Mouse (Mus musculus) c-Kit-negative CD71-positive TER-119-positive erythroid progenitor cells, embryonic 14.5 days (primary cell): ENCODE data around the gene Srgap2.

Experiments
- DNase-seq: peaks from one replicate; pipeline ENCODE4 v3.0.0-alpha.2; 2013; ENCODE audit warnings: low read depth, low spot score

The Srgap2 gene

DNA sequence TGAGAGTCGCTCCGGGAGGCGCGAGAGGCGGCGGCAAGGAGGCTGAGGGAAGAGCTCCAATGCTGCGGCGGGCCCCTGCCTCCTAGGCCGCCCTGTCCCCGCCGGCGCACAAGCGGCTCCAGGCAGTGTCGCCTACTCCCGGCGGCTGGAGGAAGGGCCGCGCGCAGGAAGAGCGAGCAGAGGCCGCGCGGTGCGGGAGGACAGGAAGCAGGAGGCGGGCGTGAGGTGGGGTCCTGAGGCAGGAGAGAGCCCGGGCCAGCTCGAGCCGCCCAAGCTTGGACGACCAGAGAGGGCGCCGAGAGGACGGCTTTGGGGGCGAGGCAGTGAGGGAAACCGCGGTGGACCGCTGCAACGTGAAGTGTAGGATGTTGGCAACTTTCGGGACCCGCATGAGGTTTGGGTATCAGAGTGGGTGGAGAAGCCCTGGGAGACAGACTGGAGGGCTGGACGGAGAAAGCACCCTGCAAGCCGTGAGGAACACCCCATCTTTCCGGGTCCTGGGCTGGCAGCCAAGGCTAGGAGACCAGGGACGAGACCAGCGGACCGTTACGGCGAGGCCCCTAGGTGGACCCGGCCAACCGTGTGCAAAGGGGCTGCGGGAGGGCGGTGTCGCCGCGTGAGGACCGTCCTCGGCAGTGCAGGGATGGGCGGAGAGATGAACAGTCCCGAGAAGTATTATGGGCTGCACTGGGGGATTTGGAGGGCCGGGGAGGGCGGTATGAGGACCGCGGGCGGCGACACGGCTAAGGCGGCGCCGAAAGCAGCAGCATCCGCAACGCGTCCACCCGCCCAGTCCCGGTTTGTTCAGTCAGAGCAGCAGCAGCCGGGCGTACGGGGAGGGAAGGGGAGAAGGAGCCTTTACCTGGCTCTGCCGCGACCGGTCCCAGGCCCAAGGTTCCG is 531 bp downstream of the Srgap2 start:
- DNase-seq = peak; percentile 34

GRCm38 (mm10) chr1:131525586-131526271 is 1.4 kb downstream of the Srgap2 start:
- DNase-seq = no peak

DNA sequence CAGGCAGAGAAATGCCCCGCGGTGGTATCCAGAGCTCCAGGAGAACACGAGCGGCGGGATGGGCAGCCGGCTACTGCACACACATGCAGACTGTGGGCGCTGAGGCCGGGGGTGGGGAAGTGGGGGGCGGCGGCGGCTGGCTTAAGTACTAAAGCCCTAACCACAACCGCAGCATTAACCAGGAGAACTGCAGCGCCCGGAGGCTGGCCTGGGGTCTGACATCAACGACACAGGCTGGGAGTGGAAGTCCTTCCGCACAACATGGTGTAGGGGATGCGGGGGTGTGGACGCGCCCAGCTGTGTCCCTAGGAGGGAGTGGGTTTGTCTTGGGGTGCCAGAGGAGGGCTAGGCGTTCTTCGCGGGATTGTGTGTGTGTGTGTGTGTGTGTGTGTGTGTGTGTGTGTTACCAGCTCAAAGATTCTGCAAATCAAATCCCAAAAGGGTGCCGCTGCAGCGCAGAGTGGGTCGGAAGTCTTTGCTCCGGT is 2.0 kb downstream of the Srgap2 start:
- no peak for DNase-seq

DNA sequence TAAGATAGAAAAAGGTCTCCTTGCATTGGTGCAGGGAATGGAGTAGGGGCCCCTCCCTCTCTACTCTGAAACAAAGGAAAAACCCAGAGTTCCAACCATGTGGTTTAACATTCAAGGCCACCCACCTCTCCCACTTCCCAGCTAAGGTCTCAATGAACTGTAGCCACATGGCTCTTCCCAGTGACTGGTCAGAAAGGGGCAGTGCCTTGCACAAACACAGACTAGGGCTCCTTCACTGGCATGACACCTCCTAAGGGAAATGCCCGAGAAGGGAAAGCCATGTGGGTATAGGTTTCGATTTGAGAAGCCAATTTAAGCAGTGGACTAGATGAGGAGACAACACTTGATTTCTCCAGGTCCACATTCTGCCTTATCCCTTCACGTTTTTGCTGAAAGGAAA is 3.4 kb downstream of the Srgap2 start:
- no peak for DNase-seq

DNA sequence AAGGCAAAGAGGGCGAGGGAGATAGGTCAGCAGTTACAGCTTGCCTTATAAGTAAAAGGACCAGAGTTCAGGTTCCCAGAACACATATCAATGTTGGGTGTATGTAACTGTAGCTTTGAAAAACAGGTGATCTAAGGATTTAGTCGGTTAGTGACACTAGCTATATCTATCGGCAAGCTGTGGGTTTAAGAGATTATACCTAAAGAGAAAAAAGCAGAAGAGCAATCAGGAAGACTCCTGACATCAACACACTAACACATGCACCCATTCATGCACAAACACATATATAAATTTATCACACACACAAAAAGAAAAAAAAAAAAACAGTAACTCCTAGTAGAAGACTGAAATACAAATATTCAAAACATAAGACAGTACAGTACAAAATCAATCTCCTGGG is 10.6 kb downstream of the Srgap2 start:
- DNase-seq = no peak

- no peak for DNase-seq
Measured at GRCm38 (mm10) chr1:131514197-131514596, 13.0 kb downstream of the Srgap2 start.

DNA sequence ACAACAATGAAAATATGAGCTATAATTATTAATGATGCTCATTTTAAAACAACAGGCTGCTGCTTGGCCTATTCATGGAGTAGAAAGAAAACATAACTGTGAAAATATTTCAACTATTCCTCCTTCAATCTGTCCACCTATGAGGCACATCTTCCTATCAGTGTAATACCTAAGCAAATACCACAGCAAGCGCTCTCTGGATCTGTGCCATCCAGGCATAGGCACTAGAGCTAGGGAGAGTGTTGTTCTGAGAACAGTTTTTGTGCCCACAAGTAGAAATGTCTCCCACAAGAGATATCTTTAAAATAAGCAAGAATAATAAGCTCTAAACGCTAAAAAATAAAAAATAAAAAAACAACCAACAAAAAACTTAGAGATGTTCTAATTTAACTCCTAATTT is 14.0 kb downstream of the Srgap2 start:
- no peak for DNase-seq

GRCm38 (mm10) chr1:131511661-131512500 is 15.3 kb downstream of the Srgap2 start:
- DNase-seq = no peak

DNA sequence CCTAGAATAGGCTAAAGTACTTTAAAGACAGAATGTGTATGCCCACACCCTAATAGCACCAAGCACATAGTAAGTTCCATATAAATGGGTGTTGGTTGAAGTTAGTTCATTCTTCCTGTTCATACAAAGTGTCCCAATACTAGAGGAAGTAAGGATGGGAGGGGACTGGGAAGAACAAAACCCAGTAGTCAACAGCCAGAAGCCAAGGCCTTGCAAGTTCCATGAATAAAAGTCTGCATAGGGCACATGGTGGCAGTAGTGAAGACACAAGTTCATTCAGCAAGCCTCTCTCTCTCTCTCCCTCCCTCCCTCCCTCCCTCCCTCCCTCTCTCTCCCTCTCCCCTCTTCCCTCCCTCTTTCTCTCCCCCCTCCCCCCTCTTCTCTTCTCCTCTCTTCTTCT is 16.0 kb downstream of the Srgap2 start:
- no peak for DNase-seq

GRCm38 (mm10) chr1:131501681-131502080 is 25.5 kb downstream of the Srgap2 start:
- DNase-seq = no peak

DNA sequence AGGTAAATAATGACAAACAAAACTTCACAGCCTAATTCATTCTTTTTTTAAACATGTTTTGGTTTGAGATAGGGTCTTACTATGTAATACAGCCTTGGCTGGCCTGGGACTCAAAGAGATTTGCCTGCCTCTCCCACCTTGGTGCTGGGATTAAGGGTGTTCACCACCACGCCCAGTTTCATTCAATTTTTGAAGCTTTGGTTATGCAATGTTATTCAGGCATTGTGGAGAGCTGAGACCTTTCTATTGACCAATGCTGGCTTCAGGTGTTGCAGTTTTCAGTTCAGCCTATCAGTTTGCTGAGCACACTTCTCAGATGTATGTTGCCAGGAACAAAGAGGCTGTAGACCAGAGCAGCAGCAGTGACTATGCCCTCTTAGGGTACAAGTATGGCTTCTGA is 28.9 kb downstream of the Srgap2 start:
- DNase-seq = no peak

GRCm38 (mm10) chr1:131493966-131494898 is 32.9 kb downstream of the Srgap2 start:
- no peak for DNase-seq

DNA sequence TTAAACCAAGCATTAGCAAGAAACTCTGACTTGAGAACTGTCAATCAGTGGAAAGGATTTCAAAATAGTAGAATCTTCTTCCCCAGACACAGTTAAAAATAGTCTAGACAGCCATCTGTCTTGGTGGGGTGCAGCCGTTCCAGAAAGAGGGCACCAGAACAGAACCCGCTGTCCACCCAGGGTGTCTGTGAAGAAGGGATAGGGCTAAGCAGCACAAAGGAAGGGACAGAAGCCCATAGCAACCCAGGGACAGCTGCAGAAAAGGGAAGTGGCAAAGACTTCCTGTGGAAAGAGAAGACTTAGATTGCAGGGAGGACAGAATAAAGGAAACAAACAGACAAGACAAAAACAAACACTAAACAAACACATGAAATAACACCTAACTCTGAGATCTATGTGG is 34.8 kb downstream of the Srgap2 start:
- no peak for DNase-seq

DNA sequence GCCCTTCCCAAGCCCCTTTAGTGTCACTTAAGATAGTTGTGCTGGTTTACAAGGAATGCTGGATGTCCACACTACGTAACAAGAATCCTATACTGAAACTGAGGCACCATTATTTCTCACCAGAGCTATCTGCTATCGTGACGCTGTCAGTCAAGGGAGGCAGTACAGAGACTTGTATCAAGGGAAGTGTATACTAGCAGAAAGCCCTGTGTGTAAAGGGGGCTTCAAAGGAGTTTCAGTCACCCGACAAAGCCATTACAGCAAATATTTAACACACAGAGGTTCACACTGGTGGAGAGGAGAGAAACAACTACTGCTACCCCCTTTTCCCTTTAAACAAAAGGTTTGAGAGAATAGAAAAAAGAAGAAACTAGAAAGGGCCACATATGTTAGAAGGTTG is 35.6 kb downstream of the Srgap2 start:
- no peak for DNase-seq

DNA sequence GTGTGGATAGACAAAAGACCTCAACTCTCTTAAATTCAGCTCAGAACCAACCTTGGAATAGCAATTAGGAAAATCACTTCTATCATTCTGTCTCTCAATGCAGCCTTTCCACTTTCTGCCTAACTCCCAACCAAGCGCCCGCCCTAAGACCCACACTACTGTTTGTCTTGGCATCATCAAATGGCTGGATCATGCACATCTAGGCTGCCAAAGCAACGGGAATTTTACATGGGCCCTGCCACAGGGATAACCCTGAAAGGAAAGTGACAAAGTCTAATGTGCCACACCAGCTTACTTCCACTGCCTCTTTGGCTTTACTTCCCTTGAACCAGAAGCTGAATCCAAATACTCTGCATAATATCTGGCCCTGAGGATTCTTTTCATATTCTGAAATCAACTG is 37.8 kb downstream of the Srgap2 start:
- no peak for DNase-seq

DNA sequence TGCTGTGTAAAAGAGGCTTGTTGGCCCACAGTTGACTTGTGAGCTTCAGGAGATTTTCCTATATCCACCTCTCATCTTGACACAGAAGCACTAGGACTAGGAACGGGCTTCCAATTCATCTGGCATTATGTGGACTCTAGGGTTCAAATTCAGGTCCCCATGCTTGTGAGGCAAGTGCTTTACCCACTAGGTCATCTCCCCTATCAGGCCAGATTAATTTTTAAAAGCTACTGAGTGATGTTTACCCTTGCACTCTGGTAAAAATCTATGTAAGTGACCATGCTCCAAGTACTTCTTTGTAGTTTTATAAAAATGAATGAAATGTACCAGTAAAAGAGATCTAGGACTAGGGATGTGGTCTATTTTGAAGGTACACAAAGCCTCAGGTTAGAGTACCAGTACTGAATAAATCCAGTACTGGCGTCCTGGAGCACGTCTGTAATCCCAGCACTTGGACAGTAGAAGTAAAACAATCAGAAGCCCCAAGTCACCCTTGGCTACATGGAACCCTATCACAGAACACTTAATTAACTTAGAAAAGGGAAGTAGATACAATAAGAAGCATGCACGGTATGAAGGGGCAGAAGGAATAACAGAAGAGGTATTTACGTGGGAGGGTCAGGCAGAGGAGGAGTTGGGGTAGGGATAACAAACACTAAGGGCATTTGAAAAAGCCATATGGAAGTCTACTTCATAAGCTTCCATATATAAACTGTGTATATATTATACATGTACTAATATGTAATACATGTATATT is 40.9 kb downstream of the Srgap2 start:
- DNase-seq = no peak

DNA sequence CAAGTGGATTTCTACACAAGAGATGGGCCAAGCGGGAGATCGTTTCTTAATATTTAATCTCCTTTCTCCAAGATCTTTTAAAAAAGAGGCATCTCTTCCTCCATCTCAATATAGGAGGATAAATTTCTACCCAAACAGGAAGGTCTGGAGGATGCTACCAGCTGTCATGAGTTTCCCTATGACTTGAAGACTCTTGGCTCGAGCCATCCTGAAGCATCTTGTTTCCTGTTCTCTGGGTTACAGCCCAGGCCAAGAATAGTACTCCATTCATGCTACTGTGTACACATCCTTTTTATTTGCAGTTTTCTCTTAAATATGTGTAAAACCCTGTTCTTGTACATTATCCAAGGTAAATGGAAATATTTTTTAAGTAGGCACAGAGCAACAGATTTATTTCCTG is 44.9 kb downstream of the Srgap2 start:
- no peak for DNase-seq

- no peak for DNase-seq
Measured at GRCm38 (mm10) chr1:131481391-131481790, 45.8 kb downstream of the Srgap2 start.

DNA sequence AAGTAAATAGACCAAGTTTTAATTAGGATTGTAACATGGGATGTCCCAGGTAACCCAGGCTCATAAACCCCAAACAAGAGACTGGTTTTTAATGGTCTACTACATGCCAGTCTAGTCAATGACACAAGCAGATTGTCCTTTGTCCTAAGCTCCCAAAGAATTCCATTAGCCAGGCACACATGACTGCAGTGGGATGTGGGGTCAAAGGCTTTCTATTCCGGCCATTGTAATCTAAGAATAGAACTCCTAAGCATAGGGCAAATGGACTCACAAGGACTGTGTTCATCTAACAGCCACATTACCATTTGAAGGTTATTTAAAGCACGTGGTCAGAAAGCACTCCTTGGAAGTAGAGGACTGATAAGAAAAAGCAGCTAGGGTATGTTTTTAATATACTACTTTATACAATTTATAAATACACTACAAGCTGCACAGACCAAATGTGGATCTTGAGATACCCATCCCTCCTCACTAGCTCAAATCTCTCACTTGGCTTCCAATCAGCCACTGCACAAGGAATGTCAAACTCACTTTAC is 48.3 kb downstream of the Srgap2 start:
- no peak for DNase-seq

GRCm38 (mm10) chr1:131475306-131475705 is 51.8 kb downstream of the Srgap2 start:
- no peak for DNase-seq
